Mouse (Mus musculus) heart, embryonic 16.5 days (tissue): ENCODE data around the gene Rhox3h. TPM values are rescaled to one million over a fixed set of nuclear protein-coding genes. Genes with fewer than 3 reads are reported as not detected.

Experiments
- polyA plus RNA-seq: library from polyadenylated mRNA; unstranded; fragments of >200 nt; fragmentation: Nextera tagmentation; extraction: Ambion mirVana; gene quantifications from 2 replicates; pipeline ENCODE4 v1.2.1, GENCODE M21; 2015

Gene Rhox3h
- polyA plus RNA-seq, 1 experiment from 2014 or later = not detected

Other genes with a start within 250 kb of the Rhox3h start
- 0.72 and 2.2 TPM in 2 replicates for gene Rhox4b, start 236.3 kb downstream of the Rhox3h start, polyA plus RNA-seq
- not detected in 2 replicates for gene Rhox2c, start 215.1 kb downstream of the Rhox3h start, polyA plus RNA-seq
- gene Rhox3c, start 210.2 kb downstream of the Rhox3h start, polyA plus RNA-seq = not detected in 2 replicates
- not detected in 2 replicates for gene Rhox4c, start 188.4 kb downstream of the Rhox3h start, polyA plus RNA-seq
- gene Rhox2d, start 175.3 kb downstream of the Rhox3h start, polyA plus RNA-seq = not detected in 2 replicates
- not detected in 2 replicates for gene Rhox4d, start 154.4 kb downstream of the Rhox3h start, polyA plus RNA-seq
- not detected in 2 replicates for gene Rhox2e, start 138.3 kb downstream of the Rhox3h start, polyA plus RNA-seq
- not detected in 2 replicates for gene Rhox3e, start 126.7 kb downstream of the Rhox3h start, polyA plus RNA-seq
- not detected in 2 replicates for gene Rhox4e, start 111.4 kb downstream of the Rhox3h start, polyA plus RNA-seq
- not detected in 2 replicates for gene Rhox2f, start 97.4 kb downstream of the Rhox3h start, polyA plus RNA-seq
- gene Rhox3f, start 87.8 kb downstream of the Rhox3h start, polyA plus RNA-seq = not detected in 2 replicates
- not detected in 2 replicates for gene Rhox4f, start 61.1 kb downstream of the Rhox3h start, polyA plus RNA-seq
- gene Rhox3g, start 40.2 kb downstream of the Rhox3h start, polyA plus RNA-seq = not detected in 2 replicates
- not detected in 2 replicates for gene Rhox2g, start 25.3 kb downstream of the Rhox3h start, polyA plus RNA-seq
- gene Rhox4g, start 17.4 kb downstream of the Rhox3h start, polyA plus RNA-seq = not detected in 2 replicates
- not detected in 2 replicates for gene Rhox2h, start 4.5 kb upstream of the Rhox3h start, polyA plus RNA-seq
- gene Rhox5, start 136.1 kb upstream of the Rhox3h start, polyA plus RNA-seq = 9.7 and 10.0 TPM in 2 replicates
- gene Rhox6, start 158.1 kb upstream of the Rhox3h start, polyA plus RNA-seq = not detected in 2 replicates
- not detected in 2 replicates for gene Rhox7a, start 162.9 kb upstream of the Rhox3h start, polyA plus RNA-seq
- gene Rhox8, start 210.2 kb upstream of the Rhox3h start, polyA plus RNA-seq = not detected in 2 replicates
- gene Rhox7b, start 228.5 kb upstream of the Rhox3h start, polyA plus RNA-seq = not detected in 2 replicates
- gene Rhox9, start 233.0 kb upstream of the Rhox3h start, polyA plus RNA-seq = not detected in 2 replicates